Mouse (Mus musculus): Measurements from ENCODE around the gene Npas1.

- no peak for TF ChIP-seq HCFC1 (IDR thresholded peaks at IDR 0.05; ENCODE audit: borderline replicate concordance, insufficient read depth, low read length)
- TF ChIP-seq ZC3H11A (IDR thresholded peaks at IDR 0.05; ENCODE audit: borderline replicate concordance, low read depth, low read length), result no peak
- no peak for TF ChIP-seq MAFK (IDR thresholded peaks at IDR 0.05; ENCODE audit: insufficient read depth, low read depth, low read length)
These were observed 66.4 kb downstream of the Npas1 start for GRCm38 (mm10) chr7:16411100-16411499.
